ENCODE assay signal across 1 mouse cellular context in the genomic region with DNA sequence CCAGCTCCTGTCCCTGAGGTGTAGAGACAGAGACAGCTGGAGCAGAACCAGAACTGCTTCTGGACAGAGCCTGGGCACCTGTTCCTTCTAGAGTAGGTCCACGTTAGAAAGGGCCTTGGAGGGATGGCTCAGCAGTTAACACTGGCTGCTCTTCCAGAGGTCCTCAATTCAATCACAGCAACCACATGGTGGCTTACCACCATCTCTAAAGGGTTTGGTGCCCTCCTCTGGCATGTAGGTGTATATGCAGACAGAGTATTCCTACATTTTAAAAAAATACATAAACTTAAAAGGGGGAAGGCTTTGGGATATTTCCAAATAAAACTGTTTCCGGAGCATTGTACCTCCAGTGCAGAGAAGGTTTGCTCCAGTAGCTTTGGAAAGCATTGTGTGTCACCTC.
A peak's percentile ranks its signal among the peaks of the same experiment; 100 is the strongest.
TF ChIP-seq lines count a peak whose summit lies in the region.

No protein-coding gene starts in this region.

TF ChIP-seq in MEL, 35 proteins besides CTCF, POLR2A, EP300 and RAD21 (continued from another document):
- peak; percentile 44; the same call in 1 of the 2 replicates for TF ChIP-seq SIN3A (IDR thresholded peaks at IDR 0.05; ENCODE audit: low read length)
- TF ChIP-seq BHLHE40 (IDR thresholded peaks at IDR 0.05; ENCODE audit: borderline replicate concordance, low read depth, low read length): no peak
- TF ChIP-seq ZNF384 (IDR thresholded peaks at IDR 0.05; ENCODE audit: low read depth, low read length): peak; percentile 57; the same call in 1 of the 2 replicates
- TF ChIP-seq USF2 (IDR thresholded peaks at IDR 0.05; ENCODE audit: borderline replicate concordance in 1 of 2, insufficient read depth in 1 of 2, low read depth in 1 of 2, low read length in 2 of 2): no peak
- TF ChIP-seq ELF1 (IDR thresholded peaks at IDR 0.05; ENCODE audit: low read depth, low read length): no peak
- TF ChIP-seq HCFC1 (IDR thresholded peaks at IDR 0.05; ENCODE audit: low read depth, low read length): 0 out of 2 replicates have a peak, but pooled peaks have one; percentile 6
- TF ChIP-seq RCOR1 (IDR thresholded peaks at IDR 0.05; ENCODE audit: low read depth, low read length): peak; percentile 44; the same call in 1 of the 2 replicates
- TF ChIP-seq TCF12 (IDR thresholded peaks at IDR 0.05; ENCODE audit: low read depth, low read length): no peak
- TF ChIP-seq MAX (IDR thresholded peaks at IDR 0.05; ENCODE audit: low read length): peak; percentile 66
- peak; percentile 90 for TF ChIP-seq MYC (IDR thresholded peaks at IDR 0.05; ENCODE audit: low read depth, low read length)
- TF ChIP-seq SMC3 (IDR thresholded peaks at IDR 0.05; ENCODE audit: low read depth, low read length): peak; percentile 67
- peak; percentile 43; the same call in 1 of the 2 replicates for TF ChIP-seq MXI1 (IDR thresholded peaks at IDR 0.05; ENCODE audit: low read depth, low read length)
- TF ChIP-seq MYB (IDR thresholded peaks at IDR 0.05; ENCODE audit: low read depth, low read length): no peak
